Mouse (Mus musculus) intestine, embryonic 15.5 days (tissue): ENCODE data around the gene Cnnm2. TPM values are rescaled to one million over a fixed set of nuclear protein-coding genes. Genes with fewer than 3 reads are reported as not detected.
"Not testable (repeated sequence)": the region's sequence is repeated elsewhere in the genome, so short reads cannot be mapped to it uniquely, and the experiment has no call there.

Experiments
- ATAC-seq: fragments of 200-750 bp; cut with Nextera tagmentation; 2 replicates; pipeline ENCODE4 v1.8.0; 2017; ENCODE audit warnings: moderate TSS enrichment, moderate library complexity
- H3K27ac ChIP-seq: fragments of 300-500 bp; sonication (generic); 2 replicates; pipeline ENCODE4 v1.5.1; 2015; ENCODE audit warnings: mild to moderate bottlenecking, inconsistent platforms
- H3K27me3 ChIP-seq: fragments of 300-500 bp; sonication (generic); replicated peaks from 2 replicates; pipeline ENCODE4 v1.6.1; 2015; ENCODE audit warnings: inconsistent platforms
- H3K36me3 ChIP-seq: fragments of 300-500 bp; sonication (generic); 2 replicates; pipeline ENCODE4 v1.6.1; 2015; ENCODE audit warnings: inconsistent platforms
- H3K4me1 ChIP-seq: fragments of 300-500 bp; sonication (generic); replicated peaks from 2 replicates; pipeline ENCODE4 v1.6.1; 2015; ENCODE audit warnings: inconsistent platforms
- H3K4me2 ChIP-seq: fragments of 300-500 bp; sonication (generic); replicated peaks from 2 replicates; pipeline ENCODE4 v1.6.1; 2015; ENCODE audit warnings: mild to moderate bottlenecking, inconsistent platforms
- H3K4me3 ChIP-seq: fragments of 300-500 bp; sonication (generic); replicated peaks from 2 replicates; pipeline ENCODE4 v1.5.1; 2015; ENCODE audit warnings: inconsistent platforms
- H3K9ac ChIP-seq: fragments of 300-500 bp; sonication (generic); 2 replicates; pipeline ENCODE4 v1.6.1; 2015; ENCODE audit warnings: inconsistent platforms
- H3K9me3 ChIP-seq: fragments of 300-500 bp; sonication (generic); 2 replicates; pipeline ENCODE4 v1.6.1; 2016; ENCODE audit warnings: inconsistent platforms
- WGBS: fragments of 180-500 bp; shearing (Covaris S2); methylation state at CpG from one replicate; pipeline ENCODE4 v1.1.7; 2015; 5-methylcytosine and 5-hydroxymethylcytosine counted together
- polyA plus RNA-seq: library from polyadenylated mRNA; unstranded; fragments of >200 nt; fragmentation: Nextera tagmentation; extraction: Ambion mirVana; gene quantifications from 2 replicates; pipeline ENCODE4 v1.2.1, GENCODE M21; 2015

Gene Cnnm2
- polyA plus RNA-seq, 1 experiment from 2014 or later, result 2.9 TPM

GRCm38 (mm10) chr19:46762291-46762991 is 1.0 kb downstream of the Cnnm2 start:
- H3K4me3 ChIP-seq, result peak overlapping the region; percentile 88
- H3K4me2 ChIP-seq, result peak overlapping the region; percentile 97
- peaks cover 11% of the 10 kb centered on the region for H3K4me1 ChIP-seq
- H3K27ac ChIP-seq, result no peak overlapping the region
- peaks cover 6% of the 10 kb centered on the region for H3K27me3 ChIP-seq
- H3K36me3 ChIP-seq, result no peaks in the 10 kb centered on the region
- peak overlapping the region; percentile 57 for H3K9ac ChIP-seq
- ATAC-seq, result no peak
- under 1% methylated on average over 50 of the region's 50 CpGs for WGBS
- no peaks in the 10 kb centered on the region for H3K9me3 ChIP-seq

GRCm38 (mm10) chr19:46762992-46763342 is 1.6 kb downstream of the Cnnm2 start:
- H3K4me2 ChIP-seq, result peak overlapping the region; percentile 97
- H3K4me1 ChIP-seq, result peaks cover 11% of the 10 kb centered on the region
- peaks cover 6% of the 10 kb centered on the region for H3K27me3 ChIP-seq
- H3K27ac ChIP-seq, result no peak overlapping the region
- WGBS, result 3% methylated on average over 19 of the region's 19 CpGs
- no peaks in the 10 kb centered on the region for H3K36me3 ChIP-seq
- no peak overlapping the region for H3K9ac ChIP-seq
- peak overlapping the region; percentile 88 for H3K4me3 ChIP-seq
- no peaks in the 10 kb centered on the region for H3K9me3 ChIP-seq
- no peak for ATAC-seq

- no peak for ATAC-seq
- no peak overlapping the region for H3K9ac ChIP-seq
- no peaks in the 10 kb centered on the region for H3K9me3 ChIP-seq
- peaks cover 11% of the 10 kb centered on the region for H3K4me1 ChIP-seq
- H3K4me2 ChIP-seq, result peak overlapping the region; percentile 97
- H3K27ac ChIP-seq, result no peak overlapping the region
- WGBS, result 38% methylated on average over 7 of the region's 7 CpGs
- H3K27me3 ChIP-seq, result peaks cover 6% of the 10 kb centered on the region
- peak overlapping the region; percentile 88; the same call in 1 of the 2 replicates for H3K4me3 ChIP-seq
- H3K36me3 ChIP-seq, result no peaks in the 10 kb centered on the region
These were observed 2.0 kb downstream of the Cnnm2 start for GRCm38 (mm10) chr19:46763356-46763755.

GRCm38 (mm10) chr19:46763932-46764762 is 2.8 kb downstream of the Cnnm2 start:
- 73% methylated on average over 12 of the region's 12 CpGs for WGBS
- Histone ChIP-seq H3K4me1 (peaks cover 11% of the 10 kb centered on the region), H3K4me2 (peak overlapping the region; percentile 97; the same call in 1 of the 2 replicates), H3K9ac (no peak overlapping the region), H3K36me3 (no peaks in the 10 kb centered on the region), H3K27ac (no peak overlapping the region), H3K27me3 (peaks cover 6% of the 10 kb centered on the region), H3K4me3 (no peak overlapping the region), H3K9me3 (no peaks in the 10 kb centered on the region)
- no peak for ATAC-seq

- Histone ChIP-seq H3K36me3 (no peaks in the 10 kb centered on the region), H3K9ac (no peak overlapping the region), H3K4me1 (peaks cover 11% of the 10 kb centered on the region), H3K27me3 (peaks cover 6% of the 10 kb centered on the region), H3K9me3 (no peaks in the 10 kb centered on the region), H3K4me3 (no peak overlapping the region), H3K4me2 (0 out of 2 replicates have a peak overlapping the region, but pooled peaks have one; percentile 4), H3K27ac (no peak overlapping the region)
- ATAC-seq, result no peak
- WGBS, result 76% methylated on average over 9 of the region's 9 CpGs
These were observed 3.3 kb downstream of the Cnnm2 start for GRCm38 (mm10) chr19:46764763-46765117.

GRCm38 (mm10) chr19:46766125-46766524 is 4.7 kb downstream of the Cnnm2 start:
- no peaks in the 10 kb centered on the region for H3K9me3 ChIP-seq
- WGBS, result 74% methylated on average over 5 of the region's 5 CpGs
- H3K27ac ChIP-seq, result no peak overlapping the region
- peaks cover 6% of the 10 kb centered on the region for H3K27me3 ChIP-seq
- no peak for ATAC-seq
- H3K9ac ChIP-seq, result no peak overlapping the region
- peaks cover 11% of the 10 kb centered on the region for H3K4me1 ChIP-seq
- H3K4me2 ChIP-seq, result no peak overlapping the region
- no peaks in the 10 kb centered on the region for H3K36me3 ChIP-seq
- H3K4me3 ChIP-seq, result no peak overlapping the region

GRCm38 (mm10) chr19:46769759-46770158 is 8.4 kb downstream of the Cnnm2 start:
- Histone ChIP-seq H3K9me3 (no peaks in the 10 kb centered on the region), H3K4me1 (no peaks in the 10 kb centered on the region), H3K4me2 (no peak overlapping the region), H3K27ac (no peak overlapping the region), H3K4me3 (no peak overlapping the region), H3K27me3 (no peaks in the 10 kb centered on the region), H3K9ac (no peak overlapping the region), H3K36me3 (no peaks in the 10 kb centered on the region)
- no peak for ATAC-seq
- WGBS, result 89% methylated on average over 11 of the region's 11 CpGs

GRCm38 (mm10) chr19:46771801-46772200 is 10.4 kb downstream of the Cnnm2 start:
- ATAC-seq, result no peak
- Histone ChIP-seq H3K27me3 (no peaks in the 10 kb centered on the region), H3K36me3 (no peaks in the 10 kb centered on the region), H3K27ac (no peak overlapping the region), H3K9me3 (no peaks in the 10 kb centered on the region), H3K4me2 (no peak overlapping the region), H3K9ac (no peak overlapping the region), H3K4me3 (no peak overlapping the region), H3K4me1 (no peaks in the 10 kb centered on the region)
- 79% methylated on average over 6 of the region's 6 CpGs for WGBS

GRCm38 (mm10) chr19:46776391-46776790 is 15.0 kb downstream of the Cnnm2 start:
- Histone ChIP-seq H3K27ac (no peak overlapping the region), H3K9ac (no peak overlapping the region), H3K4me1 (no peaks in the 10 kb centered on the region), H3K27me3 (no peaks in the 10 kb centered on the region), H3K9me3 (no peaks in the 10 kb centered on the region), H3K4me3 (no peak overlapping the region), H3K4me2 (no peak overlapping the region), H3K36me3 (no peaks in the 10 kb centered on the region)
- ATAC-seq, result no peak
- 64% methylated on average over 5 of the region's 5 CpGs for WGBS

- H3K4me3 ChIP-seq, result no peak overlapping the region
- H3K27ac ChIP-seq, result no peak overlapping the region
- H3K4me1 ChIP-seq, result no peaks in the 10 kb centered on the region
- no peaks in the 10 kb centered on the region for H3K9me3 ChIP-seq
- 71% methylated on average over 3 of the region's 3 CpGs for WGBS
- no peaks in the 10 kb centered on the region for H3K36me3 ChIP-seq
- no peak for ATAC-seq
- H3K4me2 ChIP-seq, result no peak overlapping the region
- no peaks in the 10 kb centered on the region for H3K27me3 ChIP-seq
- H3K9ac ChIP-seq, result no peak overlapping the region
These were observed 15.5 kb downstream of the Cnnm2 start for GRCm38 (mm10) chr19:46776850-46777249.

GRCm38 (mm10) chr19:46777928-46778680 is 16.7 kb downstream of the Cnnm2 start:
- Histone ChIP-seq H3K27me3 (no peaks in the 10 kb centered on the region), H3K9ac (no peak overlapping the region), H3K9me3 (no peaks in the 10 kb centered on the region), H3K27ac (no peak overlapping the region), H3K4me2 (no peak overlapping the region), H3K4me3 (no peak overlapping the region), H3K4me1 (no peaks in the 10 kb centered on the region), H3K36me3 (no peaks in the 10 kb centered on the region)
- ATAC-seq, result no peak
- 73% methylated on average over 12 of the region's 12 CpGs for WGBS

GRCm38 (mm10) chr19:46779130-46779529 is 17.7 kb downstream of the Cnnm2 start:
- H3K4me3 ChIP-seq, H3K27ac ChIP-seq, H3K27me3 ChIP-seq, H3K4me2 ChIP-seq, H3K4me1 ChIP-seq, H3K36me3 ChIP-seq, H3K9ac ChIP-seq, H3K9me3 ChIP-seq, ATAC-seq: not testable (repeated sequence)
- WGBS, result 87% methylated on average over 1 of the region's 1 CpGs
